Mouse (Mus musculus): ENCODE measurements around the gene Snx15. TPM values are rescaled to one million over a fixed set of nuclear protein-coding genes. Genes with fewer than 3 reads are reported as not detected.
"Not testable (repeated sequence)": the region's sequence is repeated elsewhere in the genome, so short reads cannot be mapped to it uniquely, and the experiment has no call there.

The Snx15 gene
- polyA plus RNA-seq, 1 experiment from 2014 or later: 36.2 TPM

GRCm38 (mm10) chr19:6140678-6141393, 12.7 kb upstream of the Snx15 start, which contains the start of gene Batf2:
Batf2 (plus strand) TSS chr19:6140983.
- H3K9ac ChIP-seq (replicated peaks; ENCODE audit: low read length): peak within 1 kb of the TSS; percentile 74
- peak; percentile 95 for ATAC-seq (ENCODE audit: low FRiP score, low TSS enrichment)
- H3K4me2 ChIP-seq (replicated peaks; ENCODE audit: low read depth, low read length): peak within 1 kb of the TSS; percentile 76
- peak within 1 kb of the TSS; percentile 70 for H3K4me3 ChIP-seq (ENCODE audit: low read length)
- H3K27me3 ChIP-seq (ENCODE audit: insufficient read depth, low read length): no peaks in the 10 kb centered on the region
- H3K9me3 ChIP-seq (ENCODE audit: low read length): no peaks in the 10 kb centered on the region
- 0 out of 2 replicates have a peak, but pooled peaks cover 5% of the 10 kb centered on the region for H3K36me3 ChIP-seq (ENCODE audit: insufficient read depth, low read length)
- peak within 1 kb of the TSS; percentile 95 for H3K27ac ChIP-seq (ENCODE audit: low read length)
- peaks cover 7% of the 10 kb centered on the region; the same call in 1 of the 2 replicates for H3K4me1 ChIP-seq (ENCODE audit: insufficient read depth, low read length)
- under 1% methylated on average over 64 of the region's 68 CpGs for WGBS

GRCm38 (mm10) chr19:6140374-6140677, 12.2 kb upstream of the Snx15 start:
- peaks cover 9% of the 10 kb centered on the region; the same call in 1 of the 2 replicates for H3K36me3 ChIP-seq (ENCODE audit: insufficient read depth, low read length)
- 6% methylated on average over 16 of the region's 16 CpGs for WGBS

GRCm38 (mm10) chr19:6139701-6140100, 11.6 kb upstream of the Snx15 start:
- no peaks in the 10 kb centered on the region for H3K27me3 ChIP-seq (ENCODE audit: insufficient read depth, low read length)
- H3K4me1 ChIP-seq (ENCODE audit: insufficient read depth, low read length): peaks cover 7% of the 10 kb centered on the region; the same call in 1 of the 2 replicates
- no peak for ATAC-seq (ENCODE audit: low FRiP score, low TSS enrichment)
- 94% methylated on average over 6 of the region's 6 CpGs for WGBS
- peaks cover 13% of the 10 kb centered on the region; the same call in 1 of the 2 replicates for H3K36me3 ChIP-seq (ENCODE audit: insufficient read depth, low read length)
- H3K9ac ChIP-seq (replicated peaks; ENCODE audit: low read length): peak overlapping the region; percentile 74; the same call in 1 of the 2 replicates
- H3K9me3 ChIP-seq (ENCODE audit: low read length): no peaks in the 10 kb centered on the region
- H3K4me3 ChIP-seq (ENCODE audit: low read length): peak overlapping the region; percentile 70
- peak overlapping the region; percentile 76 for H3K4me2 ChIP-seq (replicated peaks; ENCODE audit: low read depth, low read length)
- no peak overlapping the region for H3K27ac ChIP-seq (ENCODE audit: low read length)

More at GRCm38 (mm10) chr19:6140374-6140677, 12.2 kb upstream of the Snx15 start:
- Histone ChIP-seq H3K4me1 (ENCODE audit: insufficient read depth, low read length) (peaks cover 7% of the 10 kb centered on the region; the same call in 1 of the 2 replicates), H3K27me3 (ENCODE audit: insufficient read depth, low read length) (no peaks in the 10 kb centered on the region), H3K9ac (replicated peaks; ENCODE audit: low read length) (peak overlapping the region; percentile 74), H3K4me2 (replicated peaks; ENCODE audit: low read depth, low read length) (peak overlapping the region; percentile 76), H3K4me3 (ENCODE audit: low read length) (peak overlapping the region; percentile 70), H3K9me3 (ENCODE audit: low read length) (no peaks in the 10 kb centered on the region), H3K27ac (ENCODE audit: low read length) (peak overlapping the region; percentile 95)
- no peak for ATAC-seq (ENCODE audit: low FRiP score, low TSS enrichment)

- Histone ChIP-seq H3K9ac (replicated peaks; ENCODE audit: low read length) (no peak overlapping the region), H3K27ac (ENCODE audit: low read length) (no peak overlapping the region), H3K27me3 (ENCODE audit: insufficient read depth, low read length) (no peaks in the 10 kb centered on the region), H3K4me3 (ENCODE audit: low read length) (no peak overlapping the region), H3K4me1 (ENCODE audit: insufficient read depth, low read length) (peaks cover 7% of the 10 kb centered on the region; the same call in 1 of the 2 replicates), H3K36me3 (ENCODE audit: insufficient read depth, low read length) (peaks cover 13% of the 10 kb centered on the region; the same call in 1 of the 2 replicates), H3K4me2 (replicated peaks; ENCODE audit: low read depth, low read length) (no peak overlapping the region), H3K9me3 (ENCODE audit: low read length) (no peaks in the 10 kb centered on the region)
- WGBS: 70% methylated on average over 3 of the region's 3 CpGs
- ATAC-seq (ENCODE audit: low FRiP score, low TSS enrichment): no peak
Measured at GRCm38 (mm10) chr19:6136397-6136796, 8.3 kb upstream of the Snx15 start.

- not testable (repeated sequence) for H3K9ac ChIP-seq (replicated peaks; ENCODE audit: low read length); H3K4me3 ChIP-seq (ENCODE audit: low read length); H3K4me2 ChIP-seq (replicated peaks; ENCODE audit: low read depth, low read length); H3K4me1 ChIP-seq (ENCODE audit: insufficient read depth, low read length); H3K9me3 ChIP-seq (ENCODE audit: low read length); ATAC-seq (ENCODE audit: low FRiP score, low TSS enrichment); H3K27ac ChIP-seq (ENCODE audit: low read length); H3K27me3 ChIP-seq (ENCODE audit: insufficient read depth, low read length)
- peaks cover 13% of the 10 kb centered on the region; the same call in 1 of the 2 replicates for H3K36me3 ChIP-seq (ENCODE audit: insufficient read depth, low read length)
- WGBS: 52% methylated on average over 1 of the region's 1 CpGs
Measured at GRCm38 (mm10) chr19:6133197-6133596, 5.1 kb upstream of the Snx15 start.

- ATAC-seq (ENCODE audit: low FRiP score, low TSS enrichment): no peak
- Histone ChIP-seq H3K27me3 (ENCODE audit: insufficient read depth, low read length) (no peaks in the 10 kb centered on the region), H3K9me3 (ENCODE audit: low read length) (no peaks in the 10 kb centered on the region), H3K4me3 (ENCODE audit: low read length) (no peak overlapping the region), H3K4me2 (replicated peaks; ENCODE audit: low read depth, low read length) (no peak overlapping the region), H3K9ac (replicated peaks; ENCODE audit: low read length) (no peak overlapping the region; the same call in 1 of the 2 replicates), H3K4me1 (ENCODE audit: insufficient read depth, low read length) (peaks cover 5% of the 10 kb centered on the region; the same call in 1 of the 2 replicates), H3K36me3 (ENCODE audit: insufficient read depth, low read length) (peaks cover 8% of the 10 kb centered on the region; the same call in 1 of the 2 replicates), H3K27ac (ENCODE audit: low read length) (no peak overlapping the region)
- WGBS: 87% methylated on average over 7 of the region's 7 CpGs
Measured at GRCm38 (mm10) chr19:6132171-6132827, 4.2 kb upstream of the Snx15 start.

- H3K27ac ChIP-seq (ENCODE audit: low read length); H3K27me3 ChIP-seq (ENCODE audit: insufficient read depth, low read length); H3K36me3 ChIP-seq (ENCODE audit: insufficient read depth, low read length); H3K4me2 ChIP-seq (replicated peaks; ENCODE audit: low read depth, low read length); H3K9me3 ChIP-seq (ENCODE audit: low read length); H3K9ac ChIP-seq (replicated peaks; ENCODE audit: low read length); ATAC-seq (ENCODE audit: low FRiP score, low TSS enrichment); H3K4me1 ChIP-seq (ENCODE audit: insufficient read depth, low read length); H3K4me3 ChIP-seq (ENCODE audit: low read length): not testable (repeated sequence)
- 81% methylated on average over 7 of the region's 7 CpGs for WGBS
Measured at GRCm38 (mm10) chr19:6130414-6131128, 2.5 kb upstream of the Snx15 start.

GRCm38 (mm10) chr19:6126789-6127580, 1.1 kb downstream of the Snx15 start:
- 68% methylated on average over 10 of the region's 10 CpGs for WGBS
- Histone ChIP-seq H3K4me2 (replicated peaks; ENCODE audit: low read depth, low read length) (peak overlapping the region; percentile 64), H3K9ac (replicated peaks; ENCODE audit: low read length) (peak overlapping the region; percentile 80; the same call in 1 of the 2 replicates), H3K4me3 (ENCODE audit: low read length) (peak overlapping the region; percentile 64), H3K36me3 (ENCODE audit: insufficient read depth, low read length) (no peaks in the 10 kb centered on the region), H3K9me3 (ENCODE audit: low read length) (no peaks in the 10 kb centered on the region), H3K4me1 (ENCODE audit: insufficient read depth, low read length) (peaks cover 5% of the 10 kb centered on the region; the same call in 1 of the 2 replicates), H3K27ac (ENCODE audit: low read length) (peak overlapping the region; percentile 93), H3K27me3 (ENCODE audit: insufficient read depth, low read length) (no peaks in the 10 kb centered on the region)
- no peak for ATAC-seq (ENCODE audit: low FRiP score, low TSS enrichment)

GRCm38 (mm10) chr19:6126289-6126688, 1.8 kb downstream of the Snx15 start:
- no peaks in the 10 kb centered on the region for H3K36me3 ChIP-seq (ENCODE audit: insufficient read depth, low read length)
- H3K4me3 ChIP-seq (ENCODE audit: low read length): no peak overlapping the region
- H3K4me1 ChIP-seq (ENCODE audit: insufficient read depth, low read length): peaks cover 9% of the 10 kb centered on the region; the same call in 1 of the 2 replicates
- no peak for ATAC-seq (ENCODE audit: low FRiP score, low TSS enrichment)
- no peak overlapping the region for H3K4me2 ChIP-seq (replicated peaks; ENCODE audit: low read depth, low read length)
- no peaks in the 10 kb centered on the region for H3K27me3 ChIP-seq (ENCODE audit: insufficient read depth, low read length)
- 25% methylated on average over 4 of the region's 4 CpGs for WGBS
- H3K9me3 ChIP-seq (ENCODE audit: low read length): no peaks in the 10 kb centered on the region
- no peak overlapping the region for H3K27ac ChIP-seq (ENCODE audit: low read length)
- H3K9ac ChIP-seq (replicated peaks; ENCODE audit: low read length): no peak overlapping the region
